Comparison of ENCODE assay signal across 27 mouse cellular contexts in the genomic region with DNA sequence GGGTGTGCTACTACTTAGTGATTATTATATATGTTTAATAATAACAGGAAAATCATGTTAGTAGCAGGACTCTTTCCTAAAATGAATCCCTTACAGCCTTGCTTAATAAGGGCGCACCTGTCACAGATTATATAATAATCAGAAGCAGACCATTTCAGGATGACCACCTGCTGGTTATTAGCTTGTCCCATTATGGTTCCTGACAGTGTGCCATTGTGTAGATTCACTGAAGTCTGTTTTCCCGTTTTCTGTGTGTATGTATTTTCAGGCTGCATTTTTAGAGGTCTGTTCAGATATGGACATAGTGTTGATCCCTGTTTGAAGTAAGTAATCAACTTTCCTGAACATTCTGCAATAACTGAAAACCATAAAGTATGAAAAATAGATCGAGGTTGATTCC.
DNase-seq lines count a peak whose midpoint lies in the region; ATAC-seq and TF ChIP-seq lines count a peak whose summit lies in the region.
"Had no signal": no experiment of that assay in that cellular context is flagged by ENCODE, and none has a peak within 500 bp of the region (broad histone marks: within the 10 kb centered on the region; RNA-seq: fewer than 3 reads in every experiment).

No protein-coding gene starts in this region.

- no peaks in the 10 kb centered on the region for H3K9me3 ChIP-seq in embryonic facial prominence, embryonic 11.5 days (replicated peaks; ENCODE audit: control insufficient read depth, low read length)
- H3K9me3 ChIP-seq in embryonic facial prominence, embryonic 10.5 days, result no peaks in the 10 kb centered on the region
- H3K9me3 ChIP-seq in intestine, embryonic 15.5 days, result no peaks in the 10 kb centered on the region
- H3K9me3 ChIP-seq in hindbrain, postnatal 0 days (ENCODE audit: low read length), result no peaks in the 10 kb centered on the region
- H3K9me3 ChIP-seq: embryonic facial prominence, embryonic 13.5 days; forebrain, embryonic 10.5 days; forebrain, embryonic 15.5 days; heart, embryonic 13.5 days; hindbrain, embryonic 15.5 days; lung, embryonic 15.5 days; midbrain, embryonic 10.5 days had no signal

- H3K4me2 ChIP-seq in embryonic facial prominence, embryonic 11.5 days (ENCODE audit: low read depth, low read length), result no peak overlapping the region
- no peak overlapping the region for H3K4me2 ChIP-seq in intestine, embryonic 15.5 days (replicated peaks)
- no peak overlapping the region for H3K4me2 ChIP-seq in hindbrain, postnatal 0 days (ENCODE audit: low read depth, low read length)
- H3K4me2 ChIP-seq: embryonic facial prominence, embryonic 13.5 days; forebrain, embryonic 15.5 days; heart, embryonic 13.5 days; hindbrain, embryonic 15.5 days; lung, embryonic 15.5 days had no signal

- ATAC-seq in embryonic facial prominence, embryonic 11.5 days (replicated peaks; ENCODE audit: insufficient number of reproducible peaks, low FRiP score, low TSS enrichment, low read depth), result no peak
- ATAC-seq in intestine, embryonic 15.5 days, result no peak
- no peak for ATAC-seq in hindbrain, postnatal 0 days
- ATAC-seq: forebrain, embryonic 15.5 days; midbrain, embryonic 16.5 days had no signal

- no peaks in the 10 kb centered on the region for H3K36me3 ChIP-seq in embryonic facial prominence, embryonic 11.5 days (replicated peaks; ENCODE audit: control insufficient read depth, insufficient read depth, low read depth, low read length)
- H3K36me3 ChIP-seq in embryonic facial prominence, embryonic 10.5 days (replicated peaks), result no peaks in the 10 kb centered on the region
- no peaks in the 10 kb centered on the region for H3K36me3 ChIP-seq in intestine, embryonic 15.5 days
- no peaks in the 10 kb centered on the region for H3K36me3 ChIP-seq in hindbrain, postnatal 0 days (ENCODE audit: insufficient read depth, low read length)
- H3K36me3 ChIP-seq: embryonic facial prominence, embryonic 13.5 days; forebrain, embryonic 10.5 days; forebrain, embryonic 15.5 days; heart, embryonic 13.5 days; hindbrain, embryonic 15.5 days; lung, embryonic 15.5 days; midbrain, embryonic 10.5 days had no signal

- no peak overlapping the region for H3K27ac ChIP-seq in embryonic facial prominence, embryonic 11.5 days (replicated peaks; ENCODE audit: low read depth, low read length)
- no peak overlapping the region for H3K27ac ChIP-seq in embryonic facial prominence, embryonic 10.5 days (replicated peaks)
- H3K27ac ChIP-seq in left cerebral cortex, adult 2 months, result no peak overlapping the region
- no peak overlapping the region for H3K27ac ChIP-seq in intestine, embryonic 15.5 days
- no peak overlapping the region for H3K27ac ChIP-seq in hindbrain, postnatal 0 days
- H3K27ac ChIP-seq: embryonic facial prominence, embryonic 13.5 days; forebrain, embryonic 10.5 days; forebrain, embryonic 15.5 days; gastrocnemius, adult 2 months; heart, adult 2 months; heart, embryonic 13.5 days; hindbrain, embryonic 15.5 days; kidney, postnatal 0 days; liver, embryonic 14.5 days; lung, embryonic 15.5 days; midbrain, embryonic 10.5 days had no signal

- H3K27me3 ChIP-seq in embryonic facial prominence, embryonic 11.5 days (ENCODE audit: control insufficient read depth, insufficient read depth, low read length), result no peaks in the 10 kb centered on the region
- H3K27me3 ChIP-seq in embryonic facial prominence, embryonic 10.5 days (replicated peaks; ENCODE audit: low read depth, poor library complexity, severe bottlenecking), result no peaks in the 10 kb centered on the region
- H3K27me3 ChIP-seq in intestine, embryonic 15.5 days (replicated peaks), result no peaks in the 10 kb centered on the region
- no peaks in the 10 kb centered on the region for H3K27me3 ChIP-seq in hindbrain, postnatal 0 days (ENCODE audit: insufficient read depth, low read length)
- H3K27me3 ChIP-seq: embryonic facial prominence, embryonic 13.5 days; forebrain, embryonic 15.5 days; heart, embryonic 13.5 days; hindbrain, embryonic 15.5 days; lung, embryonic 15.5 days had no signal

- no peaks in the 10 kb centered on the region for H3K4me1 ChIP-seq in embryonic facial prominence, embryonic 11.5 days (ENCODE audit: control insufficient read depth, insufficient read depth, low read length)
- H3K4me1 ChIP-seq in embryonic facial prominence, embryonic 10.5 days, result no peaks in the 10 kb centered on the region
- no peaks in the 10 kb centered on the region for H3K4me1 ChIP-seq in intestine, embryonic 15.5 days (replicated peaks)
- H3K4me1 ChIP-seq in hindbrain, postnatal 0 days (ENCODE audit: insufficient read depth, low read length), result no peaks in the 10 kb centered on the region
- H3K4me1 ChIP-seq: embryonic facial prominence, embryonic 13.5 days; forebrain, embryonic 15.5 days; hindbrain, embryonic 15.5 days; lung, embryonic 15.5 days had no signal

- no peak overlapping the region for H3K9ac ChIP-seq in embryonic facial prominence, embryonic 11.5 days (replicated peaks; ENCODE audit: low read length)
- H3K9ac ChIP-seq in intestine, embryonic 15.5 days, result no peak overlapping the region
- H3K9ac ChIP-seq in hindbrain, postnatal 0 days (replicated peaks; ENCODE audit: low read length), result no peak overlapping the region
- H3K9ac ChIP-seq: embryonic facial prominence, embryonic 13.5 days; forebrain, embryonic 15.5 days; heart, embryonic 13.5 days; hindbrain, embryonic 15.5 days; liver, embryonic 14.5 days; lung, embryonic 15.5 days had no signal

- DNase-seq in embryonic facial prominence, embryonic 11.5 days (ENCODE audit: low spot score), result peak; percentile 50
- no peak for DNase-seq in embryonic facial prominence, embryonic 10.5 days (ENCODE audit: low spot score)
- DNase-seq in cerebellum, adult 8-10 months, result peak; percentile 21
- peak; percentile 9 for DNase-seq in forelimb bud, embryonic 11.5 days (ENCODE audit: low read depth, low spot score)
- DNase-seq in left cerebral cortex, adult 2 months (ENCODE audit: extremely low spot score in 1 of 2, low spot score in 2 of 2), result no peak
- DNase-seq in hindbrain, postnatal 0 days (ENCODE audit: low spot score), result no peak
- DNase-seq: adrenal gland, postnatal 25 days; gastrocnemius, adult 2 months; gastrocnemius, postnatal 36 days; heart, adult 2 months; heart, postnatal 10 days; kidney, adult 8-10 months; kidney, postnatal 4 days; liver; thymus, adult 2 months; thymus, postnatal 36 days had no signal

- no peak for TF ChIP-seq CTCF in left cerebral cortex, adult 2 months (IDR thresholded peaks at IDR 0.05)
- no peak for TF ChIP-seq CTCF in hindbrain, postnatal 0 days (IDR thresholded peaks at IDR 0.05; ENCODE audit: low read depth)

- no peak overlapping the region for H3K4me3 ChIP-seq in embryonic facial prominence, embryonic 11.5 days (ENCODE audit: low read depth, low read length)
- H3K4me3 ChIP-seq in embryonic facial prominence, embryonic 10.5 days, result no peak overlapping the region
- H3K4me3 ChIP-seq in left cerebral cortex, adult 2 months, result no peak overlapping the region
- H3K4me3 ChIP-seq in intestine, embryonic 15.5 days (replicated peaks), result no peak overlapping the region
- H3K4me3 ChIP-seq in hindbrain, postnatal 0 days (ENCODE audit: low read length), result no peak overlapping the region
- H3K4me3 ChIP-seq: embryonic facial prominence, embryonic 13.5 days; forebrain, embryonic 10.5 days; forebrain, embryonic 15.5 days; gastrocnemius, adult 2 months; heart, adult 2 months; heart, embryonic 13.5 days; hindbrain, embryonic 15.5 days; lung, embryonic 15.5 days; midbrain, embryonic 10.5 days had no signal

- WGBS in embryonic facial prominence, embryonic 11.5 days, result 60% methylated on average over 3 of the region's 3 CpGs
- 69% methylated on average over 3 of the region's 3 CpGs for WGBS in embryonic facial prominence, embryonic 10.5 days
- 57% methylated on average over 3 of the region's 3 CpGs for WGBS in intestine, embryonic 15.5 days
- 68% methylated on average over 3 of the region's 3 CpGs for WGBS in hindbrain, postnatal 0 days

- intact Hi-C loops in left cerebral cortex, adult 2 months (cut with DNase I), result no loop called here

Comparison
In these comparisons a context has a peak if more than half of its experiments do, and no peak if none do; other contexts are left out.
1. DNase-seq: peak in embryonic facial prominence, embryonic 11.5 days (single experiment), cerebellum, adult 8-10 months (single experiment) and forelimb bud, embryonic 11.5 days (single experiment); none in embryonic facial prominence, embryonic 10.5 days (single experiment), left cerebral cortex, adult 2 months (0 of 2) and hindbrain, postnatal 0 days (single experiment).